Mouse (Mus musculus) heart, embryonic 14.5 days (tissue): ENCODE measurements at regions not wholly inside any gene's neighbourhood (a gene's known extent, or its start where the extent isn't known, plus 50 kb on each side); places are given as distances from the start of the nearest gene placed in this dataset.

ENCODE experiments used
- ATAC-seq: fragments of 200-750 bp; cut with Nextera tagmentation; 2 replicates; pipeline ENCODE4 v1.8.0; 2017; ENCODE audit warnings: low read depth, moderate TSS enrichment; ENCODE audit not compliant: insufficient number of reproducible peaks, insufficient read depth, low FRiP score
- H3K27ac ChIP-seq, 2 experiments: fragments of 200-500 bp in 1 of 2; fragments of 300-500 bp in 1 of 2; sonication (generic) in 1 of 2; replicated peaks in 1 of 2; 2 replicates each; pipeline ENCODE4 v1.5.1; 2012 to 2014; ENCODE audit warnings: low read depth in 2 of 2, low read length in 2 of 2, control low read depth in 1 of 2, mild to moderate bottlenecking in 1 of 2, mixed read lengths in 1 of 2; ENCODE audit not compliant: control insufficient read depth in 1 of 2, insufficient read depth in 1 of 2
- H3K27me3 ChIP-seq: fragments of 300-500 bp; sonication (generic); 2 replicates; pipeline ENCODE4 v1.6.1; 2014; ENCODE audit warnings: mild to moderate bottlenecking, low read length, control low read depth; ENCODE audit not compliant: control insufficient read depth, insufficient read depth
- H3K36me3 ChIP-seq: fragments of 300-500 bp; sonication (generic); 2 replicates; pipeline ENCODE4 v1.6.1; 2014; ENCODE audit warnings: mild to moderate bottlenecking, control low read depth, low read length, mixed read lengths; ENCODE audit not compliant: control insufficient read depth, insufficient read depth
- H3K4me1 ChIP-seq, 2 experiments: fragments of 200-500 bp in 1 of 2; fragments of 300-500 bp in 1 of 2; sonication (generic) in 1 of 2; 2 replicates each; pipeline ENCODE4 v1.6.1; 2012 to 2014; ENCODE audit warnings: low read length in 2 of 2, control low read depth in 1 of 2, mixed read lengths in 1 of 2; ENCODE audit not compliant: control insufficient read depth in 2 of 2, insufficient read depth in 2 of 2
- H3K4me2 ChIP-seq: fragments of 300-500 bp; sonication (generic); 2 replicates; pipeline ENCODE4 v1.6.1; 2014; ENCODE audit warnings: mild to moderate bottlenecking, low read length
- H3K4me3 ChIP-seq, 2 experiments: fragments of 200-500 bp in 1 of 2; fragments of 300-500 bp in 1 of 2; sonication (generic) in 1 of 2; 2 replicates each; pipeline ENCODE4 v1.5.1; 2012 to 2014; ENCODE audit warnings: low read length in 2 of 2, mild to moderate bottlenecking in 2 of 2, control low read depth in 1 of 2, low read depth in 1 of 2, moderate library complexity in 1 of 2; ENCODE audit not compliant: control insufficient read depth in 1 of 2, insufficient read depth in 1 of 2
- H3K9ac ChIP-seq: fragments of 300-500 bp; sonication (generic); 2 replicates; pipeline ENCODE4 v1.6.1; 2014; ENCODE audit warnings: mild to moderate bottlenecking, low read length
- H3K9me3 ChIP-seq: fragments of 300-500 bp; sonication (generic); 2 replicates; pipeline ENCODE4 v1.6.1; 2016; ENCODE audit warnings: low read length, control low read depth; ENCODE audit not compliant: control insufficient read depth
- WGBS: fragments of 180-500 bp; shearing (Covaris S2); extraction: QIAGEN DNeasy Blood & Tissue Kit; methylation state at CpG from one replicate; pipeline ENCODE4 v1.1.7; 2014; 5-methylcytosine and 5-hydroxymethylcytosine counted together

GRCm38 (mm10) chr4:40400089-40400488 is 71.9 kb upstream of the Tmem215 start:
- H3K27me3 ChIP-seq, result no peaks in the 10 kb centered on the region
- H3K9me3 ChIP-seq, result no peaks in the 10 kb centered on the region
- H3K4me2 ChIP-seq, result no peak overlapping the region
- ATAC-seq, result no peak
- no peak overlapping the region for H3K27ac ChIP-seq
- H3K4me1 ChIP-seq, result no peaks in the 10 kb centered on the region
- H3K4me3 ChIP-seq, result no peak overlapping the region
- no peak overlapping the region for H3K9ac ChIP-seq
- H3K36me3 ChIP-seq, result no peaks in the 10 kb centered on the region

- ATAC-seq, result no peak
- H3K9me3 ChIP-seq, result no peaks in the 10 kb centered on the region
- H3K27me3 ChIP-seq, result no peaks in the 10 kb centered on the region
- no peak overlapping the region for H3K27ac ChIP-seq
- H3K4me3 ChIP-seq, result no peak overlapping the region
- no peaks in the 10 kb centered on the region for H3K36me3 ChIP-seq
- no peak overlapping the region for H3K4me2 ChIP-seq
- H3K4me1 ChIP-seq, result no peaks in the 10 kb centered on the region
- H3K9ac ChIP-seq, result no peak overlapping the region
- 80% methylated on average over 1 of the region's 1 CpGs for WGBS
Measured at GRCm38 (mm10) chr4:40390183-40390582, 81.8 kb upstream of the Tmem215 start.

- no peak for ATAC-seq
- Histone ChIP-seq H3K27me3 (no peaks in the 10 kb centered on the region), H3K4me3 (no peak overlapping the region), H3K4me1 (no peaks in the 10 kb centered on the region), H3K9me3 (no peaks in the 10 kb centered on the region), H3K9ac (no peak overlapping the region), H3K27ac (no peak overlapping the region), H3K36me3 (no peaks in the 10 kb centered on the region), H3K4me2 (no peak overlapping the region)
- WGBS, result 81% methylated on average over 9 of the region's 9 CpGs
Measured at GRCm38 (mm10) chr4:40385284-40385683, 86.7 kb upstream of the Tmem215 start.

GRCm38 (mm10) chr4:40384704-40385103 is 87.3 kb upstream of the Tmem215 start:
- Histone ChIP-seq H3K27me3 (no peaks in the 10 kb centered on the region), H3K9ac (no peak overlapping the region), H3K9me3 (no peaks in the 10 kb centered on the region), H3K36me3 (no peaks in the 10 kb centered on the region), H3K4me2 (no peak overlapping the region), H3K27ac (no peak overlapping the region), H3K4me3 (no peak overlapping the region), H3K4me1 (no peaks in the 10 kb centered on the region)
- no peak for ATAC-seq
- 81% methylated on average over 3 of the region's 3 CpGs for WGBS

GRCm38 (mm10) chr4:40380309-40380708 is 91.7 kb upstream of the Tmem215 start:
- Histone ChIP-seq H3K4me1 (no peaks in the 10 kb centered on the region), H3K4me3 (no peak overlapping the region), H3K9ac (no peak overlapping the region), H3K27me3 (no peaks in the 10 kb centered on the region), H3K27ac (no peak overlapping the region), H3K36me3 (no peaks in the 10 kb centered on the region), H3K4me2 (no peak overlapping the region), H3K9me3 (no peaks in the 10 kb centered on the region)
- no peak for ATAC-seq
- 75% methylated on average over 8 of the region's 8 CpGs for WGBS

- Histone ChIP-seq H3K4me1 (no peaks in the 10 kb centered on the region), H3K27me3 (no peaks in the 10 kb centered on the region), H3K27ac (no peak overlapping the region), H3K9ac (no peak overlapping the region), H3K9me3 (no peaks in the 10 kb centered on the region), H3K4me2 (no peak overlapping the region), H3K36me3 (no peaks in the 10 kb centered on the region), H3K4me3 (no peak overlapping the region)
- WGBS, result 83% methylated on average over 9 of the region's 9 CpGs
- ATAC-seq, result no peak
Measured at GRCm38 (mm10) chr4:40375439-40376154, 96.4 kb upstream of the Ndufb6 start.

GRCm38 (mm10) chr4:40374213-40374612 is 95.0 kb upstream of the Ndufb6 start:
- Histone ChIP-seq H3K4me2 (no peak overlapping the region), H3K27ac (no peak overlapping the region), H3K9me3 (no peaks in the 10 kb centered on the region), H3K4me1 (no peaks in the 10 kb centered on the region), H3K36me3 (no peaks in the 10 kb centered on the region), H3K9ac (no peak overlapping the region), H3K27me3 (no peaks in the 10 kb centered on the region), H3K4me3 (no peak overlapping the region)
- WGBS, result 84% methylated on average over 2 of the region's 2 CpGs
- ATAC-seq, result no peak

- H3K9me3 ChIP-seq, result no peaks in the 10 kb centered on the region
- whole genome bisulfite sequencing, result 53% methylated on average over 3 of the region's 3 CpGs
- H3K36me3 ChIP-seq, result no peaks in the 10 kb centered on the region
- no peak overlapping the region for H3K4me2 ChIP-seq
- no peak for ATAC-seq
- no peak overlapping the region for H3K27ac ChIP-seq
- no peaks in the 10 kb centered on the region for H3K4me1 ChIP-seq
- H3K27me3 ChIP-seq, result no peaks in the 10 kb centered on the region
- no peak overlapping the region for H3K4me3 ChIP-seq
- H3K9ac ChIP-seq, result no peak overlapping the region
Measured at GRCm38 (mm10) chr4:40364329-40364728, 85.1 kb upstream of the Ndufb6 start.
